Mouse (Mus musculus) telencephalon, adult 2 months (tissue): ENCODE data around the gene Cnn2.

Experiments used
- DNase-seq: peaks from one replicate; pipeline ENCODE4 v3.0.0-alpha.2; 2011; ENCODE audit warnings: low read depth, low spot score

The Cnn2 gene

DNA sequence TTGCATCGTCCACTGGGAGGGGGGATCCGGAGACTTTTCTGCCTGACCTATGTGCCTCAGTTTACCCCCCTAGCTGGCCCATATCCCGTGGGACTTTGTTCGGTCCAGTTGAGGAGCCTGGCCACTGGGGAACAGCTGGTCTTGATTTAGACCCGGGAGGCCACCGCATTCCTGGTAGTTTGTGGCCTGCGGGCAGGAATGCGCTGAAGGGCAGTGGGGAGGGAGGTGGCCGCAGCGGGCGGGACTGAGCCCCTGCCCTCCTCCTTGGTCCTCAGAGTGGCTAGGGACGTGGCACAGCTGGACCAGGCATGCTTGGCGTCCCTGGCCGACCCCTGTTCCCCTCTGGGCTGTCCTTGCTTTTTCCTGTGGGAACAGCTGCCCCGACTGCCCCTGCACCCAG is 1.5 kb downstream of the Cnn2 start:
- no peak for DNase-seq

- DNase-seq, result no peak
Measured at GRCm38 (mm10) chr10:79991099-79991498, 2.7 kb downstream of the Cnn2 start.

DNA sequence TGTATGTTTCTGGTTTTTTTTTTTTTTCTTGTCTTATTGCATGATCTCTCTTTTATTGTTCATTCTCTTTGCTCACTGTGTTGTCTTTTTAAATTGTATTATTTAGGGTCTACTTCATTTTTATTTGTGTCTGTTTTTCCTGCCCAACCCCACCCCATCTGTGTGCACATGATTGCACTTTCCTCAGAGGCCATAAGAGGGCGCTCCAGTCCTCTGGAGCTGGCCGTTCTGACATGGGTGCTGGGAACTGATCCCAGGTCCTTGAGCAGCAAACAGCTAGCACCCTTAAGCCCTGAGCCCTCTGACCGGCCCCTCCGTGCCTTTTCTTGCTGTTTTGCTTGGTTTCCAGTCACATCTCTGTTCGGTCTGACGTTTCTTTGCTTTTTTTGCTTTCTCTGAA is 3.2 kb downstream of the Cnn2 start:
- no peak for DNase-seq

DNA sequence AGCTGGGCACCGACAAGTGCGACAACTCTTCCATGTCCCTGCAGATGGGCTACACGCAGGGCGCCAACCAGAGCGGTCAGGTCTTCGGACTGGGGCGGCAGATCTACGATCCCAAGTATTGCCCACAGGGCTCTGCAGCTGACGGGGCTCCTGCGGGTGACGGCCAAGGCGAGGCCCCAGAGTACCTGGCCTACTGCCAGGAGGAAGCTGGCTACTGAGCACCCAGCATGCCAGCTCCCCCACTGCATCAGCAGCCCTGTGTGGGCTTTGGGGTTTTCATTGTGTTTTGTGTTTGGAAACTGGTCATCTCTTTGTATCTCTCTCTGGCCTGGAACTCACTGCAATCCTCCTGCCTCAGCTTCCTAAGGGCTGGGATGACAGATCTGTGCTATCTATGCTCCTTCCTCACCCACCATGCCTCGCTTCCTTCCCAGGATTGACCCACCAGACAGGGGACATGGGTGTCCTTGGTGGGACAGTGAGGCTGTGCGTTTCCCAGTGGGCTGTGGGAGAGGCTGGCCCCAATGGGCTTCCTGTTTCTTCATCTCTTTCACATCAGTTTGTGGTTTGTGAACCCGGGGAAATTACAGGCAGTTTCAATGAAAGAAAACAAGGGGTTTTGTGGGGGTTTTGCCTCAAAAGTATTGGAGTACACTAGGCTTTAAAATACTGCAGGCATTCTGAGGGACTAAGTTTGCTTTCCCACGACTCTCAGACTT is 6.2 kb downstream of the Cnn2 start:
- no peak for DNase-seq

GRCm38 (mm10) chr10:79995636-79996035 is 7.3 kb downstream of the Cnn2 start:
- no peak for DNase-seq

- DNase-seq, result peak; percentile 87
Measured at GRCm38 (mm10) chr10:79996272-79997033, 8.1 kb downstream of the Cnn2 start, which contains the start of gene Abca7. TSS of gene Abca7 (plus strand) at chr10:79996494.

- DNase-seq, result peak; percentile 53
Measured at GRCm38 (mm10) chr10:79997034-79997760, 8.8 kb downstream of the Cnn2 start.

DNA sequence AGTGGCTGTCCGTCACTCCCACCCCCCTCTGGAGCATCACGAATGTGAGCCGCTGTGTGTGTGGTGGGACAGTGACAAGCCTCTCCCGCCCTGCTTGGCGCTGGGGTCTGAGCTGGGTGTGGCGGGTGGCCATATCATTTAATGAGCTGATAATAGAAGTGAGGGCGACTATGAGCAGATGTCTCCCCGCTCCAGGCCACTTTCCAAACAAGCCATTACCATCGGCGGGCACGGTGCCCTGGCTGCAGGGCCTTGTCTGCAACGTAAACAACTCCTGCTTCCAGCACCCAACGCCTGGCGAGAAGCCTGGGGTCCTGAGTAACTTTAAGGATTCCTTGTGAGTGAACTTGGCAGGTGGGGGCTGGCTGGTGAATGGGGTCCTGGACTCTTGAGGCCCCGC is 9.4 kb downstream of the Cnn2 start:
- DNase-seq, result no peak

DNA sequence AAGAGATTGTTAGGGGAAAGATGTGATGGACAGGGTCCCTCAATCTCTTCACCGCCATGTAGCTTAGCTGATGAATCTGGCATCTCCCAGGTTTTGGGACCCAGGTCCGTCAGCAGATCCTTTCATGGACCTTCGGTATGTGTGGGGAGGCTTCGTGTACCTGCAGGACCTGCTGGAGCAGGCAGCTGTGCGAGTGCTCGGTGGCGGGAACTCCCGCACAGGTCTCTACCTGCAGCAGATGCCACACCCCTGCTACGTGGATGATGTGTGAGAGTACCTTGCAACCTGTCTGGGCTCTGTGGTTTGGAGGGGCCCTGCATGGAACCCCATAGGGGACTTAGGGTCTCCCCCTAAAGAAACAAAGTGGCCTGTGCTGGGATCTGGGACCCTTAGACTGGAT is 13.6 kb downstream of the Cnn2 start:
- DNase-seq, result no peak

DNA sequence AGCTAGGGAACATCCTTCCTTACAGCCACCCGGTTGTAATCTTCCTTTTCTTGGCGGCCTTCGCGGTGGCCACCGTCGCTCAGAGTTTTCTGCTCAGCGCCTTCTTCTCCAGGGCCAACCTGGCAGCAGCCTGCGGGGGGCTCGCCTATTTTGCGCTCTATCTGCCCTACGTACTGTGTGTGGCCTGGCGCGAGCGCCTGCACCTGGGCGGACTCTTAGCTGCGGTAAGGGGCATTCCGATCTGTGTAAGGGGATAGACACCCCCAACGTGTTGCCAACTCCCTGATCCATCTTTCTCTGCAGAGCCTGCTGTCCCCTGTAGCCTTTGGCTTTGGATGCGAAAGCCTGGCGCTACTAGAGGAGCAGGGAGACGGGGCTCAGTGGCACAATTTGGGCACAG is 14.4 kb downstream of the Cnn2 start:
- DNase-seq, result no peak

DNA sequence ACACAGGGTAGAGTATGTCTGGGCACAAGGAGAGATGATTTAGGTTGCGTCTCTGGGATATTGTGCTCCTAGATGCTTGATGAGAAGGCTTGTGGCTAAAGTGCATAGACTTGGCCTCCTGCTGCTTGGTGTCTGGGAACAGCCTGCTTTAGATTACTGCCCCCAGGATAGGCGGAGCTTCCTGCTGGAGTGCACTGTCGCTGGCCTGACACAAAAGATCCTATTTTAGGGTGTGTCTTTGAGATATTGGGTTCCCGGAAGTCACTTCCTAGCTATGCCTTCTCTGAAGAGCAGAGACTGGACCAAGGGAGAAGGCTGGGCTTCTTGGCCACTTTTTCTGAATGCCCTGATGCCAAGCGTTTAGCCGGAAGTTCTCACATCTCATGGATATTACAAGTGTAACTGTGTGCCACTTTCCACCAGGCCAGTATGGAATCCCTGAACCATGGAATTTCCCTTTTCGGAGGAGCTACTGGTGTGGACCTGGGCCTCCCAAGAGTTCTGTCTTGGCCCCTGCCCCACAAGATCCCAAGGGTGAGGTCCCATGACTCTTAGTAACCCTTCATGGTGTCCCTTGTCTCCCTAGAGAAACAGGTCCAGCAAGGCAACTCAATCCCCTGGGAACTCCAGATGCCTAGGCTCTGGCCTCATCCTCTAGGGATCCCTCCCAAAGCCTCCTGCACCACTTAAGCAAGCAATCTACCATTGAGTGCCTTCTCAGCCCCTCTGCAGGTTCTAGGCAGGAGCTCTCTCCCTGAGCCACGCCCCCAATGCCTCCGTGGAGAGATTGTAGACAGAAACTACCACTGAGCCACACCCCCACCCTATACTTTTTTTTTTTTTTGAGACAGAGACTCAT is 15.2 kb downstream of the Cnn2 start:
- DNase-seq, result no peak

DNA sequence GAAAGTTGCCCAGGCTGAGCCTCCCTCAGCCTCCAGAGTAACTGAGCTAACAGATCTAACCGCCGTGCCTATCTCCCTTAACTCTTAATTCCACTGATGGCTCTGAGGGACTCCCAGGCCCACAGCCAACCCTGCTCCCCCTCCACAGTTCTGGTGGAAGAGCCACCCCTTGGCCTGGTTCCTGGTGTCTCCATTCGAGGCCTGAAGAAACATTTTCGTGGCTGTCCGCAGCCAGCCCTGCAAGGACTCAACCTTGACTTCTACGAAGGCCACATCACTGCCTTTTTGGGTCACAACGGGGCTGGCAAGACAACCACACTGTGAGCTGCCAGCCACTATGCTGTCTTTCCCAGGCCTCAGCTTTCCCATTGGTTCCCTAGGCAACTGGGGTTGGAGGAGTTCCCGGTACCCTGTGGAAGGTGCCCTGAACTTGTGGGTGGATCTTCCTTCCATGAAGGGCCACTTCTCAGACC is 15.9 kb downstream of the Cnn2 start:
- DNase-seq, result no peak

DNA sequence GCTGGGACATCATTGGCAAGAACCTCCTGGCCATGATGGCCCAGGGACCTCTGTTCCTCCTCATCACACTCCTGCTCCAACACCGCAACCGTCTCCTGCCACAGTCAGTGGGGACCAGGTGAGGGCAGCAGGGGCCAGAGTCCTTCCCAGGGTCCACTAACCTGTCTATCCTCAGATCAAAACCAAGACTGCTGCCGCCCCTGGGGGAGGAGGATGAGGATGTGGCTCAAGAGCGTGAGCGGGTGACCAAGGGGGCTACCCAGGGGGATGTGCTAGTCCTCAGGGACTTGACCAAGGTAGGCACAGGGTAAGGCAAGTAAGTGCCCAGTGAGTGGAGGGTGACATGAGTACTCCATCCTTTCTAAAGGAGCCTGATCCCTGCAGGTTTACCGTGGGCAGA is 23.4 kb downstream of the Cnn2 start:
- DNase-seq, result no peak

- DNase-seq, result no peak
Measured at GRCm38 (mm10) chr10:80013609-80014008, 25.2 kb downstream of the Cnn2 start.

- DNase-seq, result no peak
Measured at GRCm38 (mm10) chr10:80014484-80015290, 26.3 kb downstream of the Cnn2 start.

- no peak for DNase-seq
Measured at GRCm38 (mm10) chr10:80015583-80015982, 27.2 kb downstream of the Cnn2 start.

DNA sequence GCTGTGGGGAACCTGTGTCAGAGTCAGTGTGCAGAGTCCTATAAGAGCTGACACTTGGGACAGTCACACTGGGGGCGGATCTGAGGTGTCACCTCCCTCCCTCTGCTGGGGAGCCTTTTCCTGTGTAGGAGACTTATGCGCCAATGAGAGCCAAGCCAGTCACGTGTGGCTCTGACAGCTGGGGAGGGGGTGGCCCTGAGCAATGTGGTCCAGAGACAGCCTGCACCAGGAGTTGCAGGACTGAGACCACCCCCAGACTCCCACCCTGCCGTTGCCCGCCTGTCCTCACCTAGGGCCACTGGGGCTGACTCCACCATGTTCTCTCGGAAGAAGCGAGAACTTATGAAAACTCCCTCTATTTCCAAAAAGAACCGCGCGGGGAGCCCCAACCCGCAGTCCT is 28.1 kb downstream of the Cnn2 start, which contains the start of gene Arhgap45:
Gene Arhgap45 (plus strand): TSS at position 143 of the 400 bp plus-strand sequence.
- DNase-seq, result no peak

- DNase-seq, result no peak
Measured at GRCm38 (mm10) chr10:80016931-80017330, 28.5 kb downstream of the Cnn2 start.

- DNase-seq, result no peak
Measured at GRCm38 (mm10) chr10:80017361-80017760, 29.0 kb downstream of the Cnn2 start.

- DNase-seq, result no peak
Measured at GRCm38 (mm10) chr10:80017771-80018170, 29.4 kb downstream of the Cnn2 start.
